Mouse (Mus musculus) CH12F3 (cell line): ENCODE data around the gene Lmo7.

ENCODE experiments used
- in situ Hi-C: fragments of 300-500 bp; cut with MboI; formaldehyde crosslinking; loops from 2 replicates; pipeline ENCODE4 v1.14.3; 2020; ENCODE audit warnings: low sequenced_read_pairs

Gene Lmo7

DNA sequence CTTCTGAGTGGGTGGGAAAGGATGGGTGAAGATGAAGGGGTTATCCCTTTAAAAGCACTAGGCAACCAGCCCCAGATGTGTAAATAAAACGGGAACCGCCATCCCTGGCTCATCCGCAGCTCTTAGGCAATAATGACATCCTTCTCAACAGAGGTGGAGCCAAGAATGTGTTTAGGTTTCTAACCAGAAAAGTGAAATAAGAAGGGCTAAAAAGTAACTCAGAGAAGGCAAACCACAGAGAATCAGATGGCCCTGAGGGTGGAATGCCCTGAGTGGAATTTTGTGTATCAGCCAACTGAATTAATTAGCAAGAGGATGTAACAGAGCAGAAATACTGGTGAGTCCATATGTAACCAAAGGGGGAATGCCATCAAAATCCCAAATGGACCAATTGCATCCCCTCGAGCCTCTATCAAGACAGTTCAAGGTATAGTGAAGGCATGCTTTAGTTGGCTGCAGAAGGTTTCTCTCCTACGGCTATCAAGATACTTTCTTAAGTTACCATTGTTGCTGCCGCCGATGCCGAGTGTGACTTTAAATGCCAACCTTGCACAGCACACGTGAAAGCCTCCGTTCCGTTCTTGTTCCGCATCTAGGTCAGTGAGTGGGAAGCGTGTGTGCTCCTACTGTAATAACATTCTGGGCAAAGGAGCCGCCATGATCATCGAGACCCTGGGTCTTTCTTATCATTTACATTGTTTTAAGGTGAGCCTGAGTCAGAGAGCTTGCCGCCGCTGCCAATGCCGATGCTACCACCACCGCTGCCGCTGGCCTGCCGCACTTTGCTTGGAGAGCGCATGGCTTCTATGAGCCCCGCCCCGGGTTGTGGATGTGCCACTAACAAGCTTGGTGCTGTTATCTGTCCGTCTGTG is 201.1 kb downstream of the Lmo7 start:
- in situ Hi-C loops, result loop anchor here (25.0 kb wide), 1 partner anchor 1056 kb away; the partner anchor contains the start of gene Kctd12

GRCm38 (mm10) chr14:101931448-101931750 is 201.6 kb downstream of the Lmo7 start:
- in situ Hi-C loops, result loop anchor here (25.0 kb wide), 1 partner anchor 1056 kb away; the partner anchor contains the start of gene Kctd12

GRCm38 (mm10) chr14:101933551-101933950 is 203.8 kb downstream of the Lmo7 start:
- in situ Hi-C loops, result loop anchor here (25.0 kb wide), 1 partner anchor 1054 kb away; the partner anchor contains the start of gene Kctd12

DNA sequence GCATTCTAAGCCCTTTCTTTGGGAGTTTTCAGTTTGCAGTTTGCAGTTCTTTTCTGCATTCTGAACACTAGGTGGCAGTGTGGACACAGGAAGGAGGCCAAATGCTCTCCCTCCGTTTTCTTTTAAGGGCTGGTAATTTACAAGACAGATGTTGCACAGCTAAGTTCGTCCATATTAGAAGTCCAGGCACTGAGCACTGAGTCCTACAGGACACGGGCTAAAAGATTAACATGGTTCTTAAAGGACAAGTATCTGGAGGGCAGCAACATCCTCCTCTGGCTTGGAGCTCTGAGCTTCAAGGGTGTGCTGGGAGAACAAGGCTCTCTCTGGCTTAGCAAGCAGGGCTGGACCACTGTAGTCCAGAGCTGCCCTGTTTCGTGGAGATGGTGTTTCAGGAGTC is 213.2 kb downstream of the Lmo7 start:
- in situ Hi-C loops, result loop anchor here (25.0 kb wide), 1 partner anchor 1044 kb away; the partner anchor contains the start of gene Kctd12

- in situ Hi-C loops, result loop anchor here (25.0 kb wide), 1 partner anchor 1040 kb away; the partner anchor contains the start of gene Kctd12
Observed at GRCm38 (mm10) chr14:101946711-101947516, 217.2 kb downstream of the Lmo7 start.

- in situ Hi-C loops, result loop anchor here (25.0 kb wide), 1 partner anchor 1038 kb away; the partner anchor contains the start of gene Kctd12
Observed at GRCm38 (mm10) chr14:101949114-101949513, 219.4 kb downstream of the Lmo7 start.

DNA sequence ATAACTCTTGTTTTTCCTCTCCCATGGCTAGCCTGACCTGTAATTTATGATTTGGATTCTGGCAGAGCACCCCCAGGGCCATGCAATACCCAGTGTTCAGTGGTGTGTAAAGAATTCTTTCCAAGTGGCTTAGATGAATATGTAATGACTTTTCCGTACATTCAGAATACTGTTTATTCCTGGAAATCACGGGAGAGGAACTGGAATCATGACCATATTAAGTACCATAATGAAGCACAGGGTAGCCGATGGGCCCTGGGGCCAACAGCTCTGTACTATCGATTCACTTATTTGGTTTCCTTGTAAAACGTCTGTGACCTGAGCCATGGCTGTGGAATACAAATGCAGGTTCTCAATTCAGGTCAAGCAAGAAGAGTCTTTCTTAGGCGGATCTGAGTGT is 221.3 kb downstream of the Lmo7 start:
- in situ Hi-C loops, result no loop called here

GRCm38 (mm10) chr14:101953793-101954468 is 224.2 kb downstream of the Lmo7 start:
- in situ Hi-C loops, result no loop called here

- in situ Hi-C loops, result no loop called here
Observed at GRCm38 (mm10) chr14:101964381-101964780, 234.6 kb downstream of the Lmo7 start.

GRCm38 (mm10) chr14:101964956-101965355 is 235.2 kb downstream of the Lmo7 start:
- in situ Hi-C loops, result no loop called here

GRCm38 (mm10) chr14:101972764-101973163 is 243.0 kb downstream of the Lmo7 start:
- in situ Hi-C loops, result no loop called here

GRCm38 (mm10) chr14:101973171-101973570 is 243.4 kb downstream of the Lmo7 start:
- in situ Hi-C loops, result no loop called here

DNA sequence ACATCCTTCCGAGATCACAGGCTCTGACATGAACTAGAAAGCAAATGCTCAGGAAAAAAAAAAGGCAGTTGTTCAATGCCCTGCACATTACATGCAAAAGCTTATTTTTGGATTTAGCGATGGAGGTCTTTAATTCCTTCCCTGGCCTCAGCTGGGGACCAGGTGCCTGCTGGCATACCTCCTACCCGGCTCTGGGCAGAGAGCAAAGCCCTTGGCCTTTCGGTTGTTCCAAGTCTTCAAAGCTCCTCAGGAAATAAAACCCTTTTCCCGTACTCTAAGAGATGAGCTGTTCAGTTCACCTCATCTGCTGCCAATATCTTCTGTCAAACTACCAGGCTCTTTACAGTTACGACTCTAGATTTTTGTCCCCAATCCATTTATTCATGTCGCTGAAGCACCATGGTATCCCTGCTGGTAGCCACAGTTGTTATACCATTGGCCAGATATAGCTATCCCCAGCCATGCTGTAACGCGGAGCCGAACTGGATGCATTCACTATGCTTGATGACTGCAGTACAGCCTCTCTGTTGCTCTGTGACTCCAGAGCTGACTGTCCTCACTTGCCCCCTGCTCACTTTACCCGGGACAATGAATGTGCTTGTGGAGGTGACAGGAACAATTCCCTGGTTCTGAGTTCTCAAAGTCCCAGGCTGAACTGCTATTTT is 246.4 kb downstream of the Lmo7 start:
- in situ Hi-C loops, result no loop called here
